10 mouse cellular contexts compared by ENCODE assay signal in the genomic region with DNA sequence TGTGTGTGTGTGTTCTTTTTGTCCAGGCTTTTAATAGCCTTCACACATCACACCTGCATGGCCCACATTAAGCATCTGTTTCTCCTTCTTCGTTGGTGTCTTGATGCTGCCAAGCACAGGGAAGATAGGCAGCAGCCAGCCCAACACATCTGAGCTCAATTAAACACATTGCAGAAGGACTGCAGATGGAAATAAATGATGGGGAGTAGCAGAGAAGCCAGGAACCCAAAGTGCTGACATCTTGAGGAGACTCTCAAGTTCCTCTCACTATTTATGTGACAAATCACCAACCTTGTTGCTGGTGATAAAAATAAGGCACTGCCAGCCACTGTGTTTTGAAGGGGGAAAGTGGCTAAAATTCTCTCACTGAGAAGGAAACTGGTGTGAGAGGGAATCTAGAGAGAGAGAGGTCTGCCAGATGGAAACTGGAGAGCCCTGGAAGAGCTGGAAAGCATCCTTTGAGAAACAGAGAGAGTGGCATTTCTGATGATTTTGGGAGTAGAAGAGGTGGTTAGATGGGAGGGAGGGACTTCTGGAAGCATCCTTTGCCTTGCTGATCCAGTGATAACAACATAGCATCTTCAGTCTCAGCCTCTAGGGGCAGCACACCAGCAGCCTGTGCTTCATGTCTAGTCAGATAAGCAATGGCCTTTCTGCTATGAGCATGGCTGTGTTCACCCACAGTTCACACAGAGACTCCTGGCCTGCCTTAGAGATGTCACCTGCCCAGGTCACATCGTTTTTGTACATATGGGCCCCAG.
DNase-seq lines count a peak whose midpoint lies in the region; ATAC-seq and TF ChIP-seq lines count a peak whose summit lies in the region.
"Had no signal": no experiment of that assay in that cellular context is flagged by ENCODE, and none has a peak within 500 bp of the region (broad histone marks: within the 10 kb centered on the region; RNA-seq: fewer than 3 reads in every experiment).

No protein-coding gene starts in this region.

- ATAC-seq in forebrain, postnatal 0 days = peak; percentile 64
- no peak for ATAC-seq in forebrain, embryonic 13.5 days
- ATAC-seq in midbrain, postnatal 0 days (ENCODE audit: low FRiP score) = no peak
- no peak for ATAC-seq in midbrain, embryonic 13.5 days
- ATAC-seq in intestine, embryonic 16.5 days = no peak

- no peak overlapping the region for H3K27ac ChIP-seq in forebrain, postnatal 0 days (ENCODE audit: low read depth, low read length)
- no peak overlapping the region for H3K27ac ChIP-seq in forebrain, embryonic 13.5 days
- no peak overlapping the region for H3K27ac ChIP-seq in midbrain, postnatal 0 days (ENCODE audit: low read depth, low read length)
- no peak overlapping the region for H3K27ac ChIP-seq in midbrain, embryonic 13.5 days
- H3K27ac ChIP-seq in intestine, embryonic 16.5 days (ENCODE audit: low read length) = no peak overlapping the region

- H3K27me3 ChIP-seq in forebrain, postnatal 0 days (ENCODE audit: insufficient read depth, low read length) = no peaks in the 10 kb centered on the region
- no peaks in the 10 kb centered on the region for H3K27me3 ChIP-seq in forebrain, embryonic 13.5 days
- H3K27me3 ChIP-seq in midbrain, postnatal 0 days (ENCODE audit: insufficient read depth, low read length) = no peaks in the 10 kb centered on the region
- H3K27me3 ChIP-seq in midbrain, embryonic 13.5 days = no peaks in the 10 kb centered on the region
- H3K27me3 ChIP-seq in intestine, embryonic 16.5 days (replicated peaks; ENCODE audit: control insufficient read depth, insufficient read depth, low read length) = no peaks in the 10 kb centered on the region

- 51% methylated on average over 2 of the region's 2 CpGs for WGBS in forebrain, postnatal 0 days
- 53% methylated on average over 2 of the region's 2 CpGs for WGBS in forebrain, embryonic 13.5 days
- WGBS in midbrain, postnatal 0 days = 46% methylated on average over 2 of the region's 2 CpGs
- 70% methylated on average over 2 of the region's 2 CpGs for WGBS in midbrain, embryonic 13.5 days
- 65% methylated on average over 2 of the region's 2 CpGs for WGBS in intestine, embryonic 16.5 days

- TF ChIP-seq CTCF in forebrain, postnatal 0 days (IDR thresholded peaks at IDR 0.05; ENCODE audit: low read depth) = peak; percentile 63
- TF ChIP-seq CTCF in midbrain, postnatal 0 days (IDR thresholded peaks at IDR 0.05) = peak; percentile 62

- H3K36me3 ChIP-seq in forebrain, postnatal 0 days (ENCODE audit: insufficient read depth) = no peaks in the 10 kb centered on the region
- H3K36me3 ChIP-seq in forebrain, embryonic 13.5 days (ENCODE audit: poor library complexity, severe bottlenecking) = no peaks in the 10 kb centered on the region
- H3K36me3 ChIP-seq in midbrain, postnatal 0 days (ENCODE audit: insufficient read depth, low read length) = no peaks in the 10 kb centered on the region
- no peaks in the 10 kb centered on the region for H3K36me3 ChIP-seq in midbrain, embryonic 13.5 days
- H3K36me3 ChIP-seq in intestine, embryonic 16.5 days (ENCODE audit: control insufficient read depth, insufficient read depth, low read length) = no peaks in the 10 kb centered on the region

- H3K9me3 ChIP-seq in forebrain, postnatal 0 days (ENCODE audit: low read length) = no peaks in the 10 kb centered on the region
- H3K9me3 ChIP-seq in forebrain, embryonic 13.5 days (replicated peaks) = no peaks in the 10 kb centered on the region
- H3K9me3 ChIP-seq in midbrain, postnatal 0 days (ENCODE audit: low read length) = no peaks in the 10 kb centered on the region
- H3K9me3 ChIP-seq in midbrain, embryonic 13.5 days = no peaks in the 10 kb centered on the region
- H3K9me3 ChIP-seq in intestine, embryonic 16.5 days (ENCODE audit: control insufficient read depth, low read length) = no peaks in the 10 kb centered on the region

- H3K9ac ChIP-seq in forebrain, postnatal 0 days = no peak overlapping the region
- H3K9ac ChIP-seq in forebrain, embryonic 13.5 days = no peak overlapping the region
- H3K9ac ChIP-seq in midbrain, postnatal 0 days (replicated peaks; ENCODE audit: low read length, poor library complexity, severe bottlenecking) = no peak overlapping the region
- H3K9ac ChIP-seq in midbrain, embryonic 13.5 days (replicated peaks) = no peak overlapping the region
- no peak overlapping the region for H3K9ac ChIP-seq in intestine, embryonic 16.5 days (ENCODE audit: low read depth, low read length)

- no peak overlapping the region for H3K4me3 ChIP-seq in forebrain, postnatal 0 days (ENCODE audit: low read depth, low read length)
- H3K4me3 ChIP-seq in forebrain, embryonic 13.5 days = no peak overlapping the region
- H3K4me3 ChIP-seq in midbrain, postnatal 0 days (ENCODE audit: low read depth, low read length) = no peak overlapping the region
- no peak overlapping the region for H3K4me3 ChIP-seq in midbrain, embryonic 13.5 days (replicated peaks)
- no peak overlapping the region for H3K4me3 ChIP-seq in intestine, embryonic 16.5 days (ENCODE audit: low read length)

- no peak overlapping the region for H3K4me2 ChIP-seq in forebrain, postnatal 0 days (ENCODE audit: low read depth)
- no peak overlapping the region for H3K4me2 ChIP-seq in forebrain, embryonic 13.5 days
- H3K4me2 ChIP-seq in midbrain, postnatal 0 days (ENCODE audit: low read depth, low read length, poor library complexity, severe bottlenecking) = no peak overlapping the region
- H3K4me2 ChIP-seq in midbrain, embryonic 13.5 days (replicated peaks) = no peak overlapping the region
- H3K4me2 ChIP-seq in intestine, embryonic 16.5 days (ENCODE audit: low read depth, low read length) = no peak overlapping the region
- H3K4me2 ChIP-seq: liver, embryonic 11.5 days had no signal

- DNase-seq in forebrain, postnatal 0 days = peak; percentile 21
- DNase-seq in midbrain, postnatal 0 days (ENCODE audit: low spot score) = peak; percentile 42
- peak; percentile 67 for DNase-seq in layer of hippocampus, adult 9-11 months
- DNase-seq in right cerebral cortex, postnatal 36 days (ENCODE audit: low spot score in 2 of 2) = peak; percentile 29 to 61
- no peak for DNase-seq in natural killer cell, adult 2 months (ENCODE audit: low spot score in 2 of 2)
- DNase-seq: kidney, adult 8-10 months had no signal

- no peaks in the 10 kb centered on the region for H3K4me1 ChIP-seq in forebrain, postnatal 0 days (ENCODE audit: insufficient read depth)
- no peaks in the 10 kb centered on the region for H3K4me1 ChIP-seq in forebrain, embryonic 13.5 days
- H3K4me1 ChIP-seq in midbrain, postnatal 0 days (ENCODE audit: insufficient read depth, low read length) = no peaks in the 10 kb centered on the region
- no peaks in the 10 kb centered on the region for H3K4me1 ChIP-seq in midbrain, embryonic 13.5 days (replicated peaks)
- H3K4me1 ChIP-seq in intestine, embryonic 16.5 days (ENCODE audit: control insufficient read depth, insufficient read depth, low read length) = no peaks in the 10 kb centered on the region

Comparison
In these comparisons a context has a peak if more than half of its experiments do, and no peak if none do; other contexts are left out.
1. DNase-seq: peak in forebrain, postnatal 0 days (single experiment), midbrain, postnatal 0 days (single experiment), layer of hippocampus, adult 9-11 months (single experiment) and right cerebral cortex, postnatal 36 days (2 of 2); none in natural killer cell, adult 2 months (0 of 2).